Mouse (Mus musculus) heart, postnatal 10 days (tissue): ENCODE measurements around the gene Gigyf2. TPM values are rescaled to one million over a fixed set of nuclear protein-coding genes. Genes with fewer than 3 reads are reported as not detected.
A peak's percentile ranks its signal among the peaks of the same experiment; 100 is the strongest.
"Not testable (repeated sequence)": the region's sequence is repeated elsewhere in the genome, so short reads cannot be mapped to it uniquely, and the experiment has no call there.

ENCODE experiments used
- DNase-seq, 2 experiments: peaks; one replicate each; pipeline ENCODE4 v3.0.0; 2021
- intact Hi-C: fragments of 180-260 bp; cut with DNase I; formaldehyde crosslinking; loops from one replicate; pipeline ENCODE4 v1.15.1; 2025
- total RNA-seq, 2 experiments: library from RNA; stranded (reverse); gene quantifications; 2 replicates each; pipeline ENCODE4 v1.2.3; 2021

Gigyf2 gene
- total RNA-seq, 2 experiments from 2014 or later, result 46.6 to 53.5 TPM

- intact Hi-C loops, result no loop called here
- DNase-seq, result peak in 1 of 2 experiments; percentile 7
Measured at GRCm38 (mm10) chr1:87436583-87436982, 109.8 kb downstream of the Gigyf2 start.

GRCm38 (mm10) chr1:87447183-87448104 lies 120.6 kb downstream of the Gigyf2 start:
- intact Hi-C loops, result loop anchor here (2.0 to 5.0 kb wide), 3 partner anchors 160 to 307 kb away; partner anchors contain the start of gene Atg16l1
- DNase-seq, result peak; percentile 53 to 77

- intact Hi-C loops, result loop anchor here (5.0 kb wide), 1 partner anchor 158 kb away; no protein-coding TSS in a partner anchor
- no peak for DNase-seq
Measured at GRCm38 (mm10) chr1:87449432-87449831, 122.6 kb downstream of the Gigyf2 start.

- DNase-seq, result no peak
- intact Hi-C loops, result no loop called here
Measured at GRCm38 (mm10) chr1:87456425-87456824, 129.6 kb downstream of the Gigyf2 start.

- intact Hi-C loops, result no loop called here
Measured at GRCm38 (mm10) chr1:87458045-87458444, 131.2 kb downstream of the Gigyf2 start.

GRCm38 (mm10) chr1:87459856-87460255 lies 133.1 kb downstream of the Gigyf2 start:
- intact Hi-C loops, DNase-seq: not testable (repeated sequence)

More at GRCm38 (mm10) chr1:87458045-87458444, 131.2 kb downstream of the Gigyf2 start:
- no peak for DNase-seq

- intact Hi-C loops, result no loop called here
Measured at GRCm38 (mm10) chr1:87467469-87467868, 140.7 kb downstream of the Gigyf2 start.

GRCm38 (mm10) chr1:87468321-87468720 lies 141.5 kb downstream of the Gigyf2 start:
- peak in 1 of 2 experiments; percentile 23 for DNase-seq
- intact Hi-C loops, result no loop called here

More at GRCm38 (mm10) chr1:87467469-87467868, 140.7 kb downstream of the Gigyf2 start:
- DNase-seq, result no peak

- not testable (repeated sequence) for DNase-seq
- intact Hi-C loops, result loop anchor here (5.0 kb wide), 3 partner anchors 77 to 252 kb away; no protein-coding TSS in a partner anchor
Measured at GRCm38 (mm10) chr1:87469971-87470370, 143.2 kb downstream of the Gigyf2 start, which contains the start of gene Snorc. Gene Snorc, plus strand, starts transcription at chr1:87470271.

GRCm38 (mm10) chr1:87471914-87472313 lies 145.1 kb downstream of the Gigyf2 start:
- intact Hi-C loops, result loop anchor here (5.0 kb wide), 3 partner anchors 75 to 250 kb away; no protein-coding TSS in a partner anchor

GRCm38 (mm10) chr1:87472576-87472975 lies 145.8 kb downstream of the Gigyf2 start:
- intact Hi-C loops, result loop anchor here (5.0 kb wide), 3 partner anchors 75 to 250 kb away; no protein-coding TSS in a partner anchor
- DNase-seq, result peak; percentile 48 to 51

More at GRCm38 (mm10) chr1:87471914-87472313, 145.1 kb downstream of the Gigyf2 start:
- no peak for DNase-seq

GRCm38 (mm10) chr1:87475076-87475895 lies 148.5 kb downstream of the Gigyf2 start:
- no peak for DNase-seq
- intact Hi-C loops, result no loop called here

- DNase-seq, result no peak
- intact Hi-C loops, result no loop called here
Measured at GRCm38 (mm10) chr1:87482546-87482945, 155.7 kb downstream of the Gigyf2 start.

- peak; percentile 25 to 40 for DNase-seq
- intact Hi-C loops, result no loop called here
Measured at GRCm38 (mm10) chr1:87486386-87486785, 159.6 kb downstream of the Gigyf2 start.

- DNase-seq, result no peak
- intact Hi-C loops, result no loop called here
Measured at GRCm38 (mm10) chr1:87492285-87492684, 165.5 kb downstream of the Gigyf2 start.

GRCm38 (mm10) chr1:87493542-87493941 lies 166.7 kb downstream of the Gigyf2 start:
- intact Hi-C loops, result no loop called here
- no peak for DNase-seq
